Mouse (Mus musculus): ENCODE measurements at regions not wholly inside any gene's neighbourhood (a gene's known extent, or its start where the extent isn't known, plus 50 kb on each side); places are given as distances from the start of the nearest gene placed in this dataset.

GRCm38 (mm10) chr4:8949537-8949936, 710.7 kb upstream of the Car8 start:
- no peak for TF ChIP-seq POLR2A (IDR thresholded peaks at IDR 0.05; ENCODE audit: low read depth, low read length)
- no peak for TF ChIP-seq CTCF (IDR thresholded peaks at IDR 0.05; ENCODE audit: extremely low read depth, insufficient read length, insufficient replicate concordance, low read depth, low read length)

Data from small intestine, adult 2 months (tissue).